Mouse (Mus musculus): ENCODE results near the gene Osgin1. TPM values are rescaled to one million over a fixed set of nuclear protein-coding genes. Genes with fewer than 3 reads are reported as not detected.
A peak's percentile ranks its signal among the peaks of the same experiment; 100 is the strongest.

The Osgin1 gene
- polyA plus RNA-seq, 1 experiment from 2014 or later = 8.0 TPM

GRCm38 (mm10) chr8:119466105-119466504 lies 32.2 kb downstream of the Osgin1 start:
- WGBS = 2% methylated on average over 18 of the region's 18 CpGs
- Histone ChIP-seq H3K4me2 (ENCODE audit: low read depth, low read length) (peak overlapping the region; percentile 46), H3K4me1 (ENCODE audit: control insufficient read depth, insufficient read depth, low read length) (peaks cover 9% of the 10 kb centered on the region; the same call in 1 of the 2 replicates), H3K27ac (ENCODE audit: low read length) (no peak overlapping the region), H3K36me3 (ENCODE audit: control insufficient read depth, insufficient read depth, low read length) (no peaks in the 10 kb centered on the region), H3K27me3 (replicated peaks; ENCODE audit: control insufficient read depth, insufficient read depth, low read length) (0 out of 2 replicates have a peak, but pooled peaks cover 6% of the 10 kb centered on the region), H3K9ac (ENCODE audit: low read depth, low read length) (no peak overlapping the region), H3K9me3 (ENCODE audit: control insufficient read depth, low read length) (no peaks in the 10 kb centered on the region), H3K4me3 (ENCODE audit: low read length) (peak overlapping the region; percentile 3; the same call in 1 of the 2 replicates)
- peak; percentile 72 for ATAC-seq

GRCm38 (mm10) chr8:119466794-119467193 lies 32.9 kb downstream of the Osgin1 start:
- ATAC-seq = no peak
- no peaks in the 10 kb centered on the region for H3K9me3 ChIP-seq (ENCODE audit: control insufficient read depth, low read length)
- WGBS = 66% methylated on average over 10 of the region's 10 CpGs
- 0 out of 2 replicates have a peak, but pooled peaks cover 6% of the 10 kb centered on the region for H3K27me3 ChIP-seq (replicated peaks; ENCODE audit: control insufficient read depth, insufficient read depth, low read length)
- H3K27ac ChIP-seq (ENCODE audit: low read length) = no peak overlapping the region
- no peaks in the 10 kb centered on the region for H3K36me3 ChIP-seq (ENCODE audit: control insufficient read depth, insufficient read depth, low read length)
- no peak overlapping the region for H3K4me3 ChIP-seq (ENCODE audit: low read length)
- H3K9ac ChIP-seq (ENCODE audit: low read depth, low read length) = no peak overlapping the region
- peaks cover 9% of the 10 kb centered on the region; the same call in 1 of the 2 replicates for H3K4me1 ChIP-seq (ENCODE audit: control insufficient read depth, insufficient read depth, low read length)
- no peak overlapping the region for H3K4me2 ChIP-seq (ENCODE audit: low read depth, low read length)

- Histone ChIP-seq H3K4me2 (ENCODE audit: low read depth, low read length) (no peak overlapping the region), H3K9me3 (ENCODE audit: control insufficient read depth, low read length) (no peaks in the 10 kb centered on the region), H3K9ac (ENCODE audit: low read depth, low read length) (no peak overlapping the region), H3K36me3 (ENCODE audit: control insufficient read depth, insufficient read depth, low read length) (no peaks in the 10 kb centered on the region), H3K4me3 (ENCODE audit: low read length) (no peak overlapping the region), H3K4me1 (ENCODE audit: control insufficient read depth, insufficient read depth, low read length) (peaks cover 9% of the 10 kb centered on the region; the same call in 1 of the 2 replicates), H3K27me3 (replicated peaks; ENCODE audit: control insufficient read depth, insufficient read depth, low read length) (0 out of 2 replicates have a peak, but pooled peaks cover 6% of the 10 kb centered on the region), H3K27ac (ENCODE audit: low read length) (no peak overlapping the region)
- 89% methylated on average over 8 of the region's 8 CpGs for WGBS
- no peak for ATAC-seq
Observed at GRCm38 (mm10) chr8:119468091-119468490, 34.2 kb downstream of the Osgin1 start.

GRCm38 (mm10) chr8:119478684-119479083 lies 44.8 kb downstream of the Osgin1 start:
- Histone ChIP-seq H3K4me2 (ENCODE audit: low read depth, low read length) (no peak overlapping the region), H3K4me3 (ENCODE audit: low read length) (no peak overlapping the region), H3K9me3 (ENCODE audit: control insufficient read depth, low read length) (no peaks in the 10 kb centered on the region), H3K27ac (ENCODE audit: low read length) (no peak overlapping the region), H3K9ac (ENCODE audit: low read depth, low read length) (no peak overlapping the region), H3K4me1 (ENCODE audit: control insufficient read depth, insufficient read depth, low read length) (no peaks in the 10 kb centered on the region), H3K36me3 (ENCODE audit: control insufficient read depth, insufficient read depth, low read length) (no peaks in the 10 kb centered on the region), H3K27me3 (replicated peaks; ENCODE audit: control insufficient read depth, insufficient read depth, low read length) (no peaks in the 10 kb centered on the region)
- no peak for ATAC-seq
- WGBS = 33% methylated on average over 5 of the region's 5 CpGs

- Histone ChIP-seq H3K27ac (ENCODE audit: low read length) (no peak overlapping the region), H3K9me3 (ENCODE audit: control insufficient read depth, low read length) (no peaks in the 10 kb centered on the region), H3K4me2 (ENCODE audit: low read depth, low read length) (no peak overlapping the region), H3K36me3 (ENCODE audit: control insufficient read depth, insufficient read depth, low read length) (no peaks in the 10 kb centered on the region), H3K4me3 (ENCODE audit: low read length) (no peak overlapping the region), H3K27me3 (replicated peaks; ENCODE audit: control insufficient read depth, insufficient read depth, low read length) (no peaks in the 10 kb centered on the region), H3K4me1 (ENCODE audit: control insufficient read depth, insufficient read depth, low read length) (peaks cover 2% of the 10 kb centered on the region; the same call in 1 of the 2 replicates), H3K9ac (ENCODE audit: low read depth, low read length) (no peak overlapping the region)
- no peak for ATAC-seq
- 77% methylated on average over 11 of the region's 11 CpGs for WGBS
Observed at GRCm38 (mm10) chr8:119484145-119484896, 50.4 kb downstream of the Osgin1 start.

- 57% methylated on average over 7 of the region's 7 CpGs for WGBS
- 0 out of 2 replicates have a peak, but pooled peaks have one; percentile 14 for ATAC-seq
Observed at GRCm38 (mm10) chr8:119487093-119487492, 53.2 kb downstream of the Osgin1 start.

More at GRCm38 (mm10) chr8:119487093-119487492, 53.2 kb downstream of the Osgin1 start:
- H3K27ac ChIP-seq (ENCODE audit: low read length) = no peak overlapping the region
- peaks cover 16% of the 10 kb centered on the region; the same call in 1 of the 2 replicates for H3K4me1 ChIP-seq (ENCODE audit: control insufficient read depth, insufficient read depth, low read length)
- no peaks in the 10 kb centered on the region for H3K9me3 ChIP-seq (ENCODE audit: control insufficient read depth, low read length)
- H3K9ac ChIP-seq (ENCODE audit: low read depth, low read length) = no peak overlapping the region
- no peak overlapping the region for H3K4me3 ChIP-seq (ENCODE audit: low read length)
- no peaks in the 10 kb centered on the region for H3K27me3 ChIP-seq (replicated peaks; ENCODE audit: control insufficient read depth, insufficient read depth, low read length)
- H3K4me2 ChIP-seq (ENCODE audit: low read depth, low read length) = no peak overlapping the region
- no peaks in the 10 kb centered on the region for H3K36me3 ChIP-seq (ENCODE audit: control insufficient read depth, insufficient read depth, low read length)

Other genes starting within 250 kb of the Osgin1 start
- gene Hsbp1, start 89.6 kb upstream of the Osgin1 start, polyA plus RNA-seq (2015; fragmentation: Nextera tagmentation; extraction: Ambion mirVana) = 259 and 264 TPM in 2 replicates
- 20.6 and 22.7 TPM in 2 replicates for gene Mlycd, start 39.2 kb upstream of the Osgin1 start, polyA plus RNA-seq (2015; fragmentation: Nextera tagmentation; extraction: Ambion mirVana)
- gene Necab2, start 12.6 kb downstream of the Osgin1 start, polyA plus RNA-seq (2015; fragmentation: Nextera tagmentation; extraction: Ambion mirVana) = 1.3 and 1.6 TPM in 2 replicates
- 0.05 and 0.06 TPM in 2 replicates for gene Slc38a8, start 67.6 kb downstream of the Osgin1 start, polyA plus RNA-seq (2015; fragmentation: Nextera tagmentation; extraction: Ambion mirVana)
- gene Mbtps1, start 124.6 kb downstream of the Osgin1 start, polyA plus RNA-seq (2015; fragmentation: Nextera tagmentation; extraction: Ambion mirVana) = 78.0 and 82.5 TPM in 2 replicates
- 32.3 and 33.3 TPM in 2 replicates for gene Hsdl1, start 141.1 kb downstream of the Osgin1 start, polyA plus RNA-seq (2015; fragmentation: Nextera tagmentation; extraction: Ambion mirVana)
- gene Dnaaf1, start 141.1 kb downstream of the Osgin1 start, polyA plus RNA-seq (2015; fragmentation: Nextera tagmentation; extraction: Ambion mirVana) = 2.6 and 3.5 TPM in 2 replicates
- 11.6 and 11.9 TPM in 2 replicates for gene Taf1c, start 171.1 kb downstream of the Osgin1 start, polyA plus RNA-seq (2015; fragmentation: Nextera tagmentation; extraction: Ambion mirVana)
- gene Adad2, start 178.6 kb downstream of the Osgin1 start, polyA plus RNA-seq (2015; fragmentation: Nextera tagmentation; extraction: Ambion mirVana) = 0.09 TPM in 1 of 2 replicates, not detected in the other
- gene Kcng4, start 201.6 kb downstream of the Osgin1 start, polyA plus RNA-seq (2015; fragmentation: Nextera tagmentation; extraction: Ambion mirVana) = 0.23 TPM in 2 replicates
- gene Wfdc1, start 232.2 kb downstream of the Osgin1 start, polyA plus RNA-seq (2015; fragmentation: Nextera tagmentation; extraction: Ambion mirVana) = 4.6 and 5.4 TPM in 2 replicates